Mouse (Mus musculus) A20 (cell line): ENCODE data around the gene Arl5a.

ENCODE experiments used
- DNase-seq: peaks from one replicate; pipeline ENCODE4 v3.0.0-alpha.2; 2011; ENCODE audit warnings: low read depth, low spot score

Gene Arl5a

DNA sequence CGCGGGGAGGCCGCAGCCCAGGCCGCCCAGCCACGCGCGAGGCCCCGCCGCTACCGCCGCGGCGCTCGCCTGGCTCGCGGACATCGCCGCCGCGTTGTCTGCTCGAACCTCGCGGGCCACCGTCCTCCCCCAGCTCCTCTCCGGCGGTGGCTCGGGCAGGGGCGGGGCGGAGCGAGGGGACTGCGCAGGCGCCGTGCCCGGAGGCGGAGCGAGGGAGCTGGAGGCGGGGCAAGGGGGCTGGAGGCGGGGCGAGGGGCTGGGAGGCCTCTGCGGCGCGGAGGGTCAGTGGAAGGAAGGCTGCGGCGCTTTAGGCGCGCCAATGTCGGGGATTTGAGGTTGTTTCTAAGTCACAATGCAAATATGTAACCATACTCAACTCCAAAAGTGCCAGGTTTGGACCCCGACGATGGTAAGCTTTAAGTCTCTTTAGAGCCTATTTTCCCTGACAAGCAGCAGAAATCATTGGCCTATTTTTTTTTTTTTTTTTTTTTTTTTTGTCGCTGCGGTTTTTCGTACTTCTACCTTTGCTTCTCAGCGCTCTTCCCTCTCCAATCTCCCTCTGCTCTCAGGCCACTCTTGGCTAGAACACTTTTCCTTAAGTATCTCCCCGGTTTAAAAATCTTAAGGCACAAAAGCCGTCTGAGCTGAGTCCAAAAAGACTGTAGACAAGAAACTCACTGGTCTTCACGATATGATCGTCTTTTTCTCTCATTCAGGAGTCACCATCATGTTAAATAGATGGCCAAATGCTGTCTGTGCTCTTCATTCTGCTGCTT is at the start of gene Arl5a:
Gene Arl5a (minus strand): TSS at position 155 of the 776 bp plus-strand sequence.
- DNase-seq = peak; percentile 93

DNA sequence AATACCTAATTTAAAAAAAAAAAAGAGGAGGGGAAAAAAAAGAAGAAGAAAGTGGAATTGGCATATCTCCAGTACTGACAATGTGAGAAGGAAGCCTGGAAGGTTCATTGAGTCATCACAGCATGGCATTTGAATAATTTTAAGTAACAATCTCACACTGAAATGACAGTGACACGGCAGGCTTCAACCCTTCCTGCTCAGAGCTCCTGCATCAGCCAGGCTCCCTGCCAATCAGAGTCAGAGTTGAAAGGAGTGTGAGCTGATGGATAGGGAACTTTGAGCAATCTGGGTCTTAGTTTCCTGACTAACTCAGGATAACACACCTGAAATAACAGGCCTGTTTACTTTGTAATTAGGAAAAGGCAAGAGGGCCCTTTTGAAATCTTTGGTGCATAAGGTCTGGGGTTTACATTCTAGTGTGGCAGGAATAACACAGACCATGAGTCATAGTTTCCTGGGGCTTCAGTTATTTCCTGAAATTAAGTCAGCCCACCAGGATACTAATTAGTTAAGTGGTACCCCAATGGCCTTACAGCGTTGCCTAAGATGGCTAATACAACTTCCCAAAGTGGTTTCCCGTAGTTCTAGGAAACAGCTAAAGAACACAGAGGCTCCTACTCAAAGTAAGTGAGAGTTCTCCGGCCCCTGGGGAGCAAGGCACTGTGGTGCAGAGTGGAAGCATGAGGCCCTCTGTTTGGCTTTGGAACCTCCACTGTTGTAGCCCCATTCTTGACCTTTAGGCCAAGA is 47.0 kb upstream of the Arl5a start:
- no peak for DNase-seq

DNA sequence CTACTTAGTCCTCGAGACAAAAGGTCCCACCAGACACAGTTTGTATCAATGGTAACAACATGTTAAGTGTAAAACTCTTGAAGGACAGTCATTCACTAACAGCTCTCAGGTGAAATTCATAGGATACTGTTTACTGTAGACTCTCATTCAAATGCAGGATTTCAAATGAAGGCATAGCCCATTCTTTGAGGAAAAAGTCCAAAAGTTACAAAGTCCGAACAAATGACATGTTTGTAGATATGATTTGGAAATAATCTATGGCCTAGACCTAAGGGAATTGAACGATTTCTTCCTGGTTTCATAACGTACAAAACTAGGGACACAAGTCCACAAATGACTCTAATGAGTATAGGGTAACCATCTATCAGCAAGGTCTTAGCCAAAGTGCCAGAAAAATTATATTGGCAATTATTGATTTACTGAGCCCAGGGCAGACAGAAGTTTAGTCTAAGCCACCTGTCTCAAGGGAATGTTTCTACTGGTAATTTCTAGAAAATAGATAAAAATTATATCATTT is 45.4 kb upstream of the Arl5a start:
- DNase-seq = no peak

DNA sequence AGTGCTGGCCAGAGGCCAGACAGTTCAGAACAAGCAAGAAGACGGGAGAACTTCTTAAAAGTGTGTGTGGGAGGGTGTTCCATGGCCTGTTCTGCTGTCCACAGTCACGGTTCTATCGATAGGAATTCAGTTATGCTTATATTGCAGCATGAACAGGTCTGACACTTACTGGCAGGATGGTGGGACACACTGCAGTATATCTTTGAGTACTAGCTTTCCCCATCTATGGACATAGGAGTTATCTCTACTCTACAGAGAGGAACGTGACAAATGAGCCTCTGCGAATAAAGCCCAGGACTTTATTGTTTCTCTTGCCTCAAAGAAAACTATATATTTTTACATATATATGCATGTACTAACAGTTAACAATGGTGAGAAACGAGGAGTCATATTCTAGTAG is 42.9 kb upstream of the Arl5a start:
- DNase-seq = no peak

DNA sequence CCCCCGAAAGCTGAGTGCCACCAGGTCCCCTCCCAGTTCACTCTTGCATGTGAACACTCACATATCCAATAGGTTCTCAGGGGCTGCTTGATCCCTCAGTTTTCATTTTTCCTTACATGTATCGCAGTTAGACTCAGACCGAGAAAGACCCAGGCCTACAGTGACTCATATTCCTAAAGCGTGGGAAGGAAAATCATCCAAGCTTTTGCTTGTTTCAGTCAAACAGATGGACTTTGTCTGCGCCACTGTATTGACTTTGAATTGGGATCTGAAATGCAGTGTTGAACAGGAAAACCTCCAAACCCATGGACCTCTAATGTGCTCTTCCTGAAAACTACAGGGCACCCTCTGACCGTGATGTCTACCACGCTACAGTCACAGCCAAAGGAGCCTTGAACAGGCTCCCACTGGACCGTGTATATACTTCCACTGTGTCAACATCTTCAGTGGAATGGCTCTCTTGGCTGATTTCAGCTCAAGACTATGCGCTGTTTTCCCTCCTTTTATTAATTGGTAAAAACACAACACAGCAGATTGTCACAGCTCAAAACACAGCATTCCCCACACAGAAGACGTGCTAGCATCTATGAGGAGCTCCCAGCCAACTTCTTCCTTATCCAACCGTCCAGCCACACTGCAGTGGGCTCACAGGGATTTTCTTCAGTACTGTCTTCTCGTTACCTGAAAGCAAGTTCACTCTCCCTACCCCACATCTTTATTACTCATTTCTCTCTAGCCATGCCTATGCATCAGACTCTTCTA is 36.7 kb upstream of the Arl5a start:
- DNase-seq = no peak

DNA sequence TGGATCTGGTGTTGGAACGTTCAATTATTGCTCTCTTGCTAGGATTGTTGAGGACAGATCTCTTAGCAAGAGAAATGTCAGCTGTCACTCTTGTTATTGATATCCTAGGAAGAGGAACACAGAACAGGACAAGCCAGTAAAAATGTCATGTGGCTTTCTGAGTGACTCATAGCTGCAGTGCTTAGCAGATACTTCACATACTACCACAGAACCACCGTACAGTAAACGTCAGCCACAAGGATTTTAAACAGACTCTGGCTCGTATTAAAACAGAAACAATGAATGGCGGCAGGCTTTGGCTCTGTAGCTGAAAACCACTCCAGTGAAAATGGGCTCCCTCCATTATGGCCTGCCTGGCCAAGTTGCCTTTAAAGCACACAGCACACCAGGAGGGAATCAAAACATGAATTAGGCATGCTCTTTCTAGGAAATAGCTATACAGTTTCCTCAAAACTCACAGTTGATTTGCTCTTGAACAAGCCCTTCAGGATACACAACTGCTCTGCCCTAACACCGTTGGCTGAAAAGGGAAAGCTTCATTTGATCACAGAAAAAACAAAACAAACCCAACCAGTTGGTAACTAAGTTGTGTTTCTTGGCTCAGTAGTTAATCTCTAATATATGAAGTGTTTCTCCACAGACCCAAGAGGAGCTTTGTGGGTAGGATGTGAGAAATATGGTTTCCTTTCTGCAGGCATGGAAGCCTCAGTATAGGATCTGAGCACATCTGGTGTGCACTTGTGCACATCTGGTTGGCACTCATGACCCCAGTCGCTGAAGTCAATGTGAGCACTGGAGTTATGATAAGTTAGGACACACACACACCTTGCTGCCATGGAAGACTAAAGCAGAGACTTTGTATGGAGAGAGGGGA is 31.1 kb upstream of the Arl5a start:
- DNase-seq = no peak

DNA sequence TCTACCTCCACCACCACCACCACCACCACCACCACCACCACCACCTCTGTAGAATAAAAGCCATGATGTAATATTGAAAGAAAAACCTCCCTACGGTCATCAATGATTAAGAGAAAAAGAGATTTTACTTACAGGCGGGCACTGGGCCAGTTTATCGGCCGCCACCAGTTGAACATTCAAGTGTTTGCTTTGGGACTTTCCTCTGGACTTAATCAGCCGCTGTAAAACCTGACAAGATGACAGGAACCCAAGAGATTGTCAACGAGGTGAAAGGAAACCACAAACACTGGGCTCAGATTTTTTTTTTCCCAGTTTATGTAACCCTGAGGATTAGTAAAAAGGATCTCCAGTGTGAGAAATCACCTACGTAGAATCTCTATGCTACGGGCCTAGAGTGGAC is 25.1 kb upstream of the Arl5a start:
- DNase-seq = no peak

DNA sequence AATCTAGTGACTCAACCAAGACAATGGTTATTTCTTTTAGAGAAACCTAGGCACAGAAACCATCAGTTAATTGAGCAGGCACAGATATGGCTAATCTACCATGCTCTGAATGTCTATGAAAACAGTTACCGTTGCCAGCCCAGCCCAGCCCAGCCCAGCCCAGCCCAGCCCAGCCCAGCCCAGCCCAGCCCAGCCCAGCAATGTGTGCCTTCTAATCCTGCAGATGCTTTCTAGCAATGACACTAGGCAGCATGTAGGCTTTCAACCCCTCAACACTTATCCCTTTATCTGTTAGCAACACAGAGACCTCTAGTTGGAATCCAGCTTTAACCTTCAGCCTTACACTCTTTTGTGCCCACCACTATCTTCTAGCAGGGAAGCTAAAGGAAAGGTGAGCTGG is 24.2 kb upstream of the Arl5a start:
- no peak for DNase-seq

DNA sequence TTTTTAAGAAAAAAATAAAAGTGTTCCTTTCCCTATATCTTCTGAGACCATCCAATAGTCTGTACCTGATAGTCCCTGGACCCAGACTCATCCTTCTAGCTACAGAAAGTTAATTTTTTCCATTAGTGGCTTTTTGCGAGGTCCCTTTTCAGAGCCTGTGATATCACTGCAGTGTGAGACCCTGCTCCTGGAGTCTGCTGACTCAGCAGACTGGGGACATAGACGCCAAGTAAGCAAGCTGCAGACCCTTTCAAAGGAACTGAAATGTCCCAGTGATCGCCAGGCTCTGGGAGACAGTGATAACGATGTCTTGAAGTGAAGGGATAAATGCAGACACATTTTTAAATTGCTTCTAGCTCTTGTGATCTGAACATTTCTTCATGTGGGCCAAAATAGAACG is 21.9 kb upstream of the Arl5a start:
- no peak for DNase-seq

DNA sequence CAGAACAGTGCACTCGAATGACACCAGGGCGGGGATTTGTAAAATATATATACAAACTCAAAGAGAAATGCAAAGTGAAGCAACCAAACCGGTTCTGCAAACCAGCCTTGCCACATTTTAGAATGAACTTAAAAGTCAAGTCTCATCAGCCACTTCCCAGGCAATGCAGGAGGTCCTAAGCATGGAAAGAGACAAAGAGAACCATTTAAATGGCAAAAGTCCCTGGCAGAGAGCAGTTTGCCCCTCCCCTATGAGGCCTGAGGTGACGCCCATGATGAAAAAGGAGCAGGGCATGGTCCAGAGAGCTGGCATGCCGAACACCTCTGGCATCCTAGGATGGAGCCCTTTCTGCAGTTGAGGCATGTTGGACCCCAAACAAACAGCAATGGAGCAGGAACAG is 17.4 kb upstream of the Arl5a start:
- DNase-seq = no peak

DNA sequence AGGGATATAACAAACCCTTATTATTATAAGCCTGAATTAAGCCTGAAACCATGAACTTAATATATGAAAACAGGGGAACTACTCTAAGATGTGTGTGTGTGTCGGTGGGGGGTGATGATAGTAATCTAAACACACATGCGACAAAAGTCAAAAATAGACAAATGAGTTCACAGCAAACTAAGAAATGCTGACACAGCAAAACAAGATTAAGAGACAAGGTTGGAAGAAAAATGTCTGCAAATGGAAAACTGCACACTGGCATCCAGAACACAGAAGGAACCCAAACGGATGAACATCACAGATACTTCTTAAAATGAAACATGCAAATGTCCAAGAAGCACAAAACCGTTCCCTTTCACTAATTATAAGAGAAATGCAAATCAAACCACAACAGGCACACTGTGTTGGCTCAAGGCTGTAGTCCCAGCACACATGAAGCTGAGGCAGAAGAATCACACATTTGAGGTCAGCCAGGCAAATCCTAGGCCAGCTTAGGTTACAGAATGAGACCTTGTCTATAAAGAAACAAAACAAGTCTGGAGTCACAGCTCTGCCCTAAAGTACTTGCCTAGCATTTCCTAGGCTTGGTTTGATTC is 15.8 kb upstream of the Arl5a start:
- peak; percentile 74 for DNase-seq

DNA sequence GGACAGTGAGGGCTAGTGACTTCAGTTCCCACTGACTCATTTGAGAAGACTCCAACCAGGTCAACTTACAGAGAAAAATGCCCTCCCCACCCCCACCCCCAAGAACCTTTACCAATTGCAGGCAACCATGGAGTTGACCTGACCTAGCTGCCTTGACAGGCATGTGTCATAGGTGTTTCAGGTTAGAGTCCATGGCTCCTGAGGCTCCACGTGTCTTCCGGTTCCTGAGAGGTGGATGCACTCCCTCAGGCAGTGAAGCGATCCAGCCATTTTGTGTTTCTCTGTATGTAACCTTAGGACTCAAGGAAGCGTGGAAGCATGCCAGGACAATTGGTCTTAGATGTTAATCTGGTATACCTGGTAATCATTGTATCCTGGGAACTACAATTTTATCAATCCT is 13.7 kb upstream of the Arl5a start:
- DNase-seq = no peak

DNA sequence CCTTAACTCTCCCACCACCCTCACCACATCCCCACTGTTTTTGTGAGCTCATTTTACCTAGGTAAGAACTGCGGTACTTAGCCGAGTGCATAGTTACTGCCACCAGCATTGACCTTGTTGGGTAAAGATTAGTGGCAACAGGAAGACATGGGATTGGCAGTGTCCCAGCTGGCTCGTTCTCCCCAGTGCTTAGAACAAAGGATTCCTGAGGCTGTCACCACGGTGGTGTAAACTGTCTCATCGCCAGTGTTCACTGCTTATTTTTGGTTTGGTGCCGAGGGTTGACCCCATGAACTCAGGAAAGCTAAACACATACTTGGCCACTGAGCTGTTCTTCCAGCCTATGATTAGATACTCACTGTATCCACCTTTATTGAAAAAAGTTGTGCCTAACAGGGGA is 13.3 kb upstream of the Arl5a start:
- no peak for DNase-seq

DNA sequence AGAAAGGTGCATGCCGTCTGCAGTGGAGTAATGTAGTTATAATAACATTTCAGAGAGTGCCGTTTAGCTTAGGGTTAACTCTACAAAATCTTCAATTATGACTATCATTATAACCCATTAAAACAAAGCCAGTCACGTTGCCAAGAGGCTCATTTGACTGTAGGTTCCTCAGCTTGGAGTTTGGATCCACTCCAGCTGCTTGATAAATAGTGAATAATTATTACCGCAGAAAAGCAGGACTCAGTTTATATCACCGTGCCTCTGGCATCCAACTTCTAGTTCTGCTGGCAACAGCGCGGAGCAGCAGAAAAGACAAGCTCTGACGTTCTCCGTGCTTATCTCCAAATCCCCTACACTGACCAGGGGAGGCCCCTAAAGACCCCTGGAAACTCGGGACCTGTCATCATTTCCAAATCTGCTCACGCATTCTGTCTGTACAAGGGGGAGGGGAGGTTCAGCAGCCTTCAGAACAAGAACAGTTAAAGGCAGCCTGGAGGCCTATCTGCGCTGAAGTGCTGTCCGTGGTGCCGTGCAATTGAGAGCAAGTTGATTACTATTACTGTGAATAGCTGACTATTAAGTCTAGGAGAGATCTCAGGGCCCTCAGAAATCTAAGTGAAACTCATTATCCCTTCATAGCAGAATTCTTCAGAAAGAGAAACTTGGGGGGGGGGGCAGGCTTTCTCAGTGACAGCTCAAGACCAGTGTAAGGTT is 11.4 kb upstream of the Arl5a start:
- DNase-seq = no peak

DNA sequence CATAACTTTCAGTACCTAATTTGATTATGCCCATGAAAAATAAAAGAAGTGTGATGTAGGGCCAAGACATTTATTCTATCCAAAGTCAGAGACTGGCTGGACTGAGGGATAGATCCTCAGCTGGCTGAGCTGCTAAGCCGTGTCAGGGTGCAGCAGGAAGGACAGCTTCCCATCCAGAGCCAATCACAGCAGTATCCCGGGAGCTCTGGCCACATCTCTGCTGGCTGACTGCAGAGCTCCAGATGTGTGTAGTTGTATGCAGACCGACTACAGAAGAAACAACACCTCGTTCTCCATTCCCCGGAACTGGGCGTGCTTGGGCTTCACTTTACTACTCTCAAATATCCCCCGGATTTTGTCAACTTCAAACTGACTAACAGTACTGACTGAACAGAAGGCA is 8.7 kb upstream of the Arl5a start:
- no peak for DNase-seq

DNA sequence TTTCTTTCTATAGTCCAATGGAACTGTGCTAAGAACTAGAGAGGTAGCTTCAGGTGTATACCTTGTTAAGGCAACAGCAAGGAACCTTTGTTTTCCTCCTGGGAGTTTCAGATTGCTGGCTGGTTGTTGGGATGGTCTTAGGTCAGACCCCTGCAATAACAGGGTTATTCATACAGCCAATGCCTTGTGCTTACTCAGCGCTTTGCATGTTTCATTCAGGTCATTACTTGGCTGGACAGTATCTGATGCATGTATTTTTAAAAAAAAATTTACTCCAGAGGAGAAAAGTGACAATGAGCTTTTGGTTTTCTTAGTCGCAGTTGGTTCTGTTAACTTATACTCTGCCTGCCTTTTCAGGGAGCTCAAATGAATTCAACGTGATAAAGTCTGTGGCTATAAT is 2.7 kb upstream of the Arl5a start:
- DNase-seq = no peak

DNA sequence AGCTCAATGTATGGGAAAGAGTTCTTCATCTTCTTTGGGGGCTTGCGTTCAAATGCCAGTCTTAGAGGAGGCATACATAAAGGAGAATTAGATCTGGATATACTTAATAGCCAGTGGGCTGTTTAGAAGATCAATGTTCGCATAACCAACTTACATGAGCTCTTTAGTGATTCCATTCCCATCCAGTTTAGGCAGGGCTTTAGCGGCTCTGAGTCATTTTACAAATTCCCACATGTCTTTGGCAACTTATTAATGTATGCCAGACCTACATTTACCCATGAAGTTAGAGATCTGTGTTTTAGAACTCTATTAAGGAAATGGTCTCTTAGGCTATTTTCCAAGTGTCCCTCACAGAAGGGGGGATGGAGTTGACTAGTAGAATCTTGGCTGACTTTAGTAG is 1.3 kb upstream of the Arl5a start:
- no peak for DNase-seq

DNA sequence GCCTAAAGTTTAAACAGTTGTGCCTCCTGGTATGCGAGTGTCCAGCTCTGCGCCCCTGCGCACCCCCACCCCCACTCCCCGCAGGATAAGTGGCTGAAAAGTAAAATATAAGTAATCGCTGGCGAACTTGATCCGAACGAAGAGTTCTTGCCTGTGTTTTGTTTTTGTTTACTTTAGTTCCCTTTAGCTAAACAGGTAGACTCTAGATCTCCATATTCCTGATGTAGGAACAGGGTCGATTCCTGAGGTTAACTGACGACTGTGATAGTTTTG is 758 bp upstream of the Arl5a start:
- no peak for DNase-seq

DNA sequence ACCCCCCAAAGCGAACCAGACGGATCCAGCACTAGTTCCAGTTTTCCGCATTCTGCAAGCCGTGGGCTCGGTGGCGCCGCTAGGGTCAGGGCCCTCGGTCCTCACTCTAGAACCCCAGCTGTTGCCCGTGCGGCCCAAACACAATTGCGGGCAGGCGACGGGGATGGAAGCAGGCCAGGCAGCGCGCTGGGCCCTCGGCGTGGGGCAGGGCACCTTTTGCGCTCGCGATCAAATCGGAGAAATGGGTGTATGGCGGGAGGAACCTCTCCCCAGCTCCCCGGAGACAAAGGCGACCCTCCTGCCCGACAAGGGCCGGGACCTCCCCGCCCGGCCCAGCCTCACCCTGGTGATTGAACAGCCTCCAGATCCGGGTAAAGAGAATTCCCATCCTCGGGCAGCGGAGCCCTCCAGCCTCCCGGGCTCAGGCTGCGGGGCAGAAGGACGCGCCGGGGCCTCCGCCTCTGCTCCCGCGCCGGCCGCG is 413 bp downstream of the Arl5a start:
- DNase-seq = peak; percentile 75

DNA sequence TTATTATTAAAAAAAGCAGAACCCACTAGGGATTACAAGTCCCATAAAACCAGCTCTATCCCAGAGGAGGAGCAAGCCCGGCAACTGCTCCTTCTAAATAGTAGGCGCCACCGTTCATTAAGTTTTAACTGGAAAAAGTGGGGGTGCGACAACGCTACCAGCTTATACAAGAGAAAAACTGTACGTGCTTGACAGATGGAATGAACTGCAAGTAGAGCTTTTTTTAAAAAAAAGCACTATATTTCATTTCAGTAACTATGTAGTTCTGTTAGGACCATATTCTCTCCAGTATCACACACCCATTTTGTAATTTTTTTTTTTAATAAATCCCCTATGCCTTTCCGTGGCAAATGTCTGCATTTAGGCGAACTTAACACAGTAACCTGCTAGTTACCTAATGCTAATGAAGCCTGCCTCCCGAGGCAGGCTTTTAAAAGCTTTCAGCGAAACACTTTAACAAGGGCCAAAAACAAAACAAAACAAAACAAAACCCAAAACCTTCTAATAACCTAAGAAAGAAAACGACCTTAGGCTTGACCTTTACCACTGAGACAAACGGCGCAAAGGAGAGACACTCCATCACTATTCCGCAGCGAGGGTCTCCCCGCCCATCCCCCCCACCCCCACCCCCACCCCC is 972 bp downstream of the Arl5a start:
- peak; percentile 52 for DNase-seq
